In genomic region chr2:141711785-141712184, GRCm38 (mm10) we compare ENCODE assay signal across 12 mouse cellular contexts.
"Had no signal": no experiment of that assay in that cellular context is flagged by ENCODE, and none has a peak within 500 bp of the region (broad histone marks: within the 10 kb centered on the region; RNA-seq: fewer than 3 reads in every experiment).

No protein-coding gene starts in this region.

- H3K9me3 ChIP-seq: limb, embryonic 13.5 days; midbrain, embryonic 12.5 days had no signal

- DNase-seq: kidney, adult 9 months; kidney, postnatal 36 days; left cerebral cortex, postnatal 4 days; lung, adult 18-20 months; retina, postnatal 1 day; right cerebral cortex, postnatal 14 days had no signal

- ATAC-seq: midbrain, embryonic 16.5 days had no signal

- H3K9ac ChIP-seq: limb, embryonic 13.5 days; liver, embryonic 14.5 days; midbrain, embryonic 12.5 days had no signal

- H3K4me2 ChIP-seq: limb, embryonic 13.5 days; midbrain, embryonic 12.5 days had no signal

- H3K36me3 ChIP-seq: limb, embryonic 13.5 days; midbrain, embryonic 12.5 days had no signal

- H3K27me3 ChIP-seq: limb, embryonic 13.5 days; midbrain, embryonic 12.5 days had no signal

- H3K4me3 ChIP-seq: limb, embryonic 13.5 days; midbrain, embryonic 12.5 days had no signal

- H3K27ac ChIP-seq: kidney, postnatal 0 days; limb, embryonic 13.5 days; liver, embryonic 14.5 days; midbrain, embryonic 12.5 days; stomach, postnatal 0 days had no signal

- H3K4me1 ChIP-seq: limb, embryonic 13.5 days; midbrain, embryonic 12.5 days had no signal
